Mouse (Mus musculus) hematopoietic stem cell, adult 5-6 weeks (primary cell): Measurements from ENCODE around the gene Ms4a6c. TPM values are rescaled to one million over a fixed set of nuclear protein-coding genes. Genes with fewer than 3 reads are reported as not detected.
A peak's percentile ranks its signal among the peaks of the same experiment; 100 is the strongest.
"Not testable (repeated sequence)": the region's sequence is repeated elsewhere in the genome, so short reads cannot be mapped to it uniquely, and the experiment has no call there.

ENCODE experiments used
- ATAC-seq, 2 experiments: fragments of 125-278 bp in 1 of 2; replicated peaks in 1 of 2; 2 replicates each; pipeline ENCODE4 v1.8.0; 2016 to 2017; ENCODE audit warnings: inconsistent platforms in 2 of 2, mild to moderate bottlenecking in 2 of 2, moderate number of reproducible peaks in 2 of 2, low read depth in 1 of 2, moderate TSS enrichment in 1 of 2; ENCODE audit not compliant: low FRiP score in 2 of 2, poor library complexity in 2 of 2, severe bottlenecking in 2 of 2, insufficient read depth in 1 of 2, low TSS enrichment in 1 of 2
- total RNA-seq: library from RNA; stranded (forward); fragments of 172-1452, 232-1000 nt; gene quantifications from 2 replicates; pipeline ENCODE4 v1.2.3, GENCODE M21; 2017

Gene Ms4a6c
- total RNA-seq, 1 experiment from 2014 or later = 23.6 TPM

GRCm38 (mm10) chr19:11492671-11493070 is 23.5 kb downstream of the Ms4a6c start:
- no peak for ATAC-seq

GRCm38 (mm10) chr19:11494519-11494918 is 25.4 kb downstream of the Ms4a6c start:
- no peak for ATAC-seq

- no peak for ATAC-seq
Measured at GRCm38 (mm10) chr19:11496361-11496760, 27.2 kb downstream of the Ms4a6c start.

GRCm38 (mm10) chr19:11497300-11497699 is 28.1 kb downstream of the Ms4a6c start:
- not testable (repeated sequence) for ATAC-seq

GRCm38 (mm10) chr19:11500796-11501195 is 31.6 kb downstream of the Ms4a6c start:
- ATAC-seq = no peak

DNA sequence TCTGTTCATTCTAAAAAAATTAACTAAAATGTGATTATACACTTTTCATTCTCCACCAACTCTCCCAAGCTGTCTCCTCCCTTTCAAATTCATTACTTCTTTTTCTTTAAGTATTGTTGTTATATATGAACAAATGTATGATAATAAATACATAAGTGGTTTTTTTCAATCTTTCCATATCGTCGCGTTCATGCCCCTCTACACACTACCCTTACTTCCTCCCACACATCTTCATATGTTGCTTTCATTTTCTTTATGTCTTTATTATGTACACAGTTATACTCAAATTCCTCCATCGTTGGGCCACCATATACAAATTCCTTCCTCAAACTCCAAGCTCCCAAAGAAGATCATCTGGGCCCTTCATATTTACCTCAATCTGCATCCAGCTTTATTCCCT is 32.2 kb downstream of the Ms4a6c start:
- no peak for ATAC-seq

- ATAC-seq = no peak
Measured at GRCm38 (mm10) chr19:11504857-11505256, 35.7 kb downstream of the Ms4a6c start.

GRCm38 (mm10) chr19:11513458-11513857 is 44.3 kb downstream of the Ms4a6c start:
- ATAC-seq = no peak

GRCm38 (mm10) chr19:11516246-11516645 is 47.1 kb downstream of the Ms4a6c start, which contains the start of gene Ms4a6b:
TSS of gene Ms4a6b (plus strand) at chr19:11516512.
- no peak for ATAC-seq

DNA sequence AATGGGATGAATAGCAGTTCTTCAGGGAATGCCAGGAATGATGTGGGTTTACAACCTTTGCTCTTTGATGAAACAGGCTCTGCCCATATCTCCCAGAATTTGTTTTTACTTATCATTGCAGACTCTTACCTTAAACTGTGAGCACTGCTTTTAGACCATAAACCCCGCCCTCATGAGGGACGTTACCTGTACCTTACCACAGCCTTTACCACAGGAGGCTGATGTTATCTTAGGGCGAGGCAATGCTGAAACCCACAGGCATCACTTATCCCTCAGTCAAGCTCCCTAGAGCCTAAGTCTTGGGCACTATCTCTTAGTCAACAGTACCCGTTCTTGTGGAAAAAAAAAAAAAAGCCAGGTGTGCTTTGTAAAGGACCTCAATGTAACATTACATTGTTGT is 47.7 kb downstream of the Ms4a6c start:
- ATAC-seq = no peak

GRCm38 (mm10) chr19:11517373-11517772 is 48.2 kb downstream of the Ms4a6c start:
- ATAC-seq = peak; percentile 69 to 84

GRCm38 (mm10) chr19:11518356-11518755 is 49.2 kb downstream of the Ms4a6c start:
- ATAC-seq = peak; percentile 57 to 71

- no peak for ATAC-seq
Measured at GRCm38 (mm10) chr19:11520146-11520545, 51.0 kb downstream of the Ms4a6c start.

Other genes starting within 250 kb of the Ms4a6c start
- gene Ms4a12, start 236.9 kb upstream of the Ms4a6c start, total RNA-seq = not detected in 2 replicates
- 0.38 TPM in 1 of 2 replicates, not detected in the other for gene Ms4a1, start 203.1 kb upstream of the Ms4a6c start, total RNA-seq
- gene Ms4a5, start 185.5 kb upstream of the Ms4a6c start, total RNA-seq = not detected in 2 replicates
- gene Ms4a14, start 154.9 kb upstream of the Ms4a6c start, total RNA-seq = not detected in 2 replicates
- gene Ms4a7, start 133.2 kb upstream of the Ms4a6c start, total RNA-seq = 2.8 TPM in 1 of 2 replicates, not detected in the other
- gene Ms4a4a, start 93.8 kb upstream of the Ms4a6c start, total RNA-seq = not detected in 2 replicates
- 10.5 and 14.1 TPM in 2 replicates for gene Ms4a4c, start 64.6 kb upstream of the Ms4a6c start, total RNA-seq
- 1.1 and 4.7 TPM in 2 replicates for gene Ms4a4b, start 25.8 kb upstream of the Ms4a6c start, total RNA-seq
- 0.69 and 11.6 TPM in 2 replicates for gene Gm8369, start 16.6 kb downstream of the Ms4a6c start, total RNA-seq
- gene Ms4a6b, start 47.1 kb downstream of the Ms4a6c start, total RNA-seq = 15.9 and 39.4 TPM in 2 replicates
- gene Ms4a4d, start 67.4 kb downstream of the Ms4a6c start, total RNA-seq = 0.25 TPM in 1 of 2 replicates, not detected in the other
- 0.55 and 1.1 TPM in 2 replicates for gene Ms4a6d, start 135.5 kb downstream of the Ms4a6c start, total RNA-seq
- gene Ms4a2, start 154.4 kb downstream of the Ms4a6c start, total RNA-seq = 7.5 and 21.3 TPM in 2 replicates
- gene Ms4a3, start 171.5 kb downstream of the Ms4a6c start, total RNA-seq = 17.6 and 52.5 TPM in 2 replicates
- 1.2 TPM in 1 of 2 replicates, not detected in the other for gene Oosp2, start 191.2 kb downstream of the Ms4a6c start, total RNA-seq
- 0.40 and 0.81 TPM in 2 replicates for gene Oosp1, start 221.8 kb downstream of the Ms4a6c start, total RNA-seq
- gene Oosp3, start 227.7 kb downstream of the Ms4a6c start, total RNA-seq = not detected in 2 replicates